Mouse (Mus musculus) limb, embryonic 14.5 days (tissue): ENCODE results near the gene Hnrnpu. TPM values are rescaled to one million over a fixed set of nuclear protein-coding genes. Genes with fewer than 3 reads are reported as not detected.
"Not testable (repeated sequence)": the region's sequence is repeated elsewhere in the genome, so short reads cannot be mapped to it uniquely, and the experiment has no call there.

Experiments
- ATAC-seq: fragments of 200-750 bp; cut with Nextera tagmentation; 2 replicates; pipeline ENCODE4 v1.8.0; 2017; ENCODE audit warnings: low read depth, moderate number of reproducible peaks, moderate TSS enrichment; ENCODE audit not compliant: low FRiP score
- DNase-seq: peaks from one replicate; pipeline ENCODE4 v3.0.0-alpha.2; 2015; ENCODE audit warnings: low spot score
- H3K27ac ChIP-seq: fragments of 300-500 bp; sonication (generic); replicated peaks from 2 replicates; pipeline ENCODE4 v1.5.1; 2014; ENCODE audit warnings: low read depth, mild to moderate bottlenecking, low read length, moderate library complexity, mixed read lengths
- H3K27me3 ChIP-seq: fragments of 300-500 bp; sonication (generic); 2 replicates; pipeline ENCODE4 v1.6.1; 2014; ENCODE audit warnings: low read length, mixed read lengths; ENCODE audit not compliant: control insufficient read depth, insufficient read depth
- H3K36me3 ChIP-seq: fragments of 300-500 bp; sonication (generic); 2 replicates; pipeline ENCODE4 v1.6.1; 2014; ENCODE audit warnings: mild to moderate bottlenecking, low read length, moderate library complexity, mixed read lengths; ENCODE audit not compliant: control insufficient read depth, insufficient read depth
- H3K4me1 ChIP-seq: fragments of 300-500 bp; sonication (generic); 2 replicates; pipeline ENCODE4 v1.6.1; 2014; ENCODE audit warnings: antibody characterized with exemption, low read length, mixed read lengths; ENCODE audit not compliant: control insufficient read depth, insufficient read depth
- H3K4me2 ChIP-seq: fragments of 300-500 bp; sonication (generic); replicated peaks from 2 replicates; pipeline ENCODE4 v1.6.1; 2014; ENCODE audit warnings: low read depth, mild to moderate bottlenecking, low read length, moderate library complexity; ENCODE audit not compliant: severe bottlenecking
- H3K4me3 ChIP-seq: fragments of 300-500 bp; sonication (generic); replicated peaks from 2 replicates; pipeline ENCODE4 v1.5.1; 2014; ENCODE audit warnings: low read length
- H3K9ac ChIP-seq: fragments of 300-500 bp; sonication (generic); 2 replicates; pipeline ENCODE4 v1.6.1; 2014; ENCODE audit warnings: mild to moderate bottlenecking, low read depth, low read length, moderate library complexity; ENCODE audit not compliant: severe bottlenecking
- H3K9me3 ChIP-seq: fragments of 300-500 bp; sonication (generic); 2 replicates; pipeline ENCODE4 v1.6.1; 2016; ENCODE audit warnings: low read length; ENCODE audit not compliant: control insufficient read depth
- POLR2A ChIP-seq: fragments of 200-500 bp; IDR thresholded peaks from 2 replicates; pipeline ENCODE4 v1.8.0; 2012; ENCODE audit warnings: inconsistent platforms, mild to moderate bottlenecking, moderate library complexity, borderline replicate concordance; ENCODE audit not compliant: insufficient read depth, insufficient read length; ENCODE audit errors: extremely low read depth
- WGBS: fragments of 180-500 bp; shearing (Covaris S2); extraction: QIAGEN DNeasy Blood & Tissue Kit; methylation state at CpG from one replicate; pipeline ENCODE4 v1.1.7; 2014; 5-methylcytosine and 5-hydroxymethylcytosine counted together
- polyA plus RNA-seq, 2 experiments: library from polyadenylated mRNA; depleted of rRNA in 1 of 2; stranded (reverse) in 1 of 2; unstranded in 1 of 2; fragments of >200 nt; fragmentation: Nextera tagmentation in 1 of 2; extraction: Ambion mirVana in 1 of 2; gene quantifications; 2 replicates each; pipeline versions ENCODE4 v1.2.1 to v1.2.3; 2012 to 2014

Hnrnpu gene
- polyA plus RNA-seq, 2 experiments = 379 to 393 TPM

DNA sequence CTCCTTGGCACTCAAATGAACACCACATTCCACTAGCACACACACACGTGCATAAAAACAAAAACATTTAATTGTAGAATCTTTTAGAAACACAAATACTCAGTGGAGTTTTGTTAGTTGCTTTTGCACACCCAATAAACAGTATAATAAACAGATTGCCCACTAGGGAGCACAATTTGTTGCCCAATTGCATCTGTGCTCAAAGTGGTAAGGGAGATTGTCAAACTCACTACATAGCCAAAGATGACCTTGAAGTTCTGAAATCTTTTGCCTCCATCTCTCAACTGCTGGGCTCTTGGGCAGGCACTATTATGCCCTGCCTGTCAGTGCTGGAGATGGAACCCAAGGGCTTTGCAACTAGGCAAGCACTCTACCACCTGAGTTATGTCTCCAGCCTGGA lies 27.5 kb downstream of the Hnrnpu start:
- DNase-seq = no peak
- Histone ChIP-seq H3K36me3 (no peaks in the 10 kb centered on the region), H3K4me3 (no peak overlapping the region), H3K27me3 (no peaks in the 10 kb centered on the region), H3K27ac (no peak overlapping the region), H3K9ac (no peak overlapping the region), H3K4me2 (no peak overlapping the region), H3K9me3 (no peaks in the 10 kb centered on the region), H3K4me1 (no peaks in the 10 kb centered on the region)
- WGBS = 30% methylated on average over 1 of the region's 1 CpGs
- no peak for ATAC-seq
- no peak for TF ChIP-seq POLR2A

DNA sequence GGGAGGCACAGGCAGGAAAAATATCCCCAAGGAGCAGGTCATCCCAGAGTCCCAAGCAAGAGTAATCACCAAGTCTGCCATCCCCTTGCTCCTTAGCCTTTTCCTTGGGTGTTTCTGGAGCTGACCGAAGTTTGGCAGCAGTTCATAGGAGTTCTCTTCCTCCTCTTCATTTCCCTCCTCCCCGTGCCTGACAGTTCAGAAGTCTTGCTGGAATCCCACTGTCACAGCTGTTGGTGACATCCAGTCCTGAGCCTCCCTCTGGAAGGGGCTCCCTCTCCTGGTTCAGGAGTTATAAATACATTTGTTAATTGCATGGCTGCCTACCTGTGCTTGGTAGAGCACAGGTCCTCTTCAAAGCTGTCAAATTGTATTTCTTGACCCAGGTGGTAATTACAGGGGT lies 28.1 kb downstream of the Hnrnpu start:
- WGBS = 60% methylated on average over 2 of the region's 2 CpGs
- no peak overlapping the region for H3K4me2 ChIP-seq
- no peaks in the 10 kb centered on the region for H3K4me1 ChIP-seq
- no peaks in the 10 kb centered on the region for H3K9me3 ChIP-seq
- no peak overlapping the region for H3K9ac ChIP-seq
- no peaks in the 10 kb centered on the region for H3K27me3 ChIP-seq
- ATAC-seq = no peak
- DNase-seq = no peak
- H3K36me3 ChIP-seq = no peaks in the 10 kb centered on the region
- no peak overlapping the region for H3K4me3 ChIP-seq
- no peak overlapping the region for H3K27ac ChIP-seq
- no peak for TF ChIP-seq POLR2A

DNA sequence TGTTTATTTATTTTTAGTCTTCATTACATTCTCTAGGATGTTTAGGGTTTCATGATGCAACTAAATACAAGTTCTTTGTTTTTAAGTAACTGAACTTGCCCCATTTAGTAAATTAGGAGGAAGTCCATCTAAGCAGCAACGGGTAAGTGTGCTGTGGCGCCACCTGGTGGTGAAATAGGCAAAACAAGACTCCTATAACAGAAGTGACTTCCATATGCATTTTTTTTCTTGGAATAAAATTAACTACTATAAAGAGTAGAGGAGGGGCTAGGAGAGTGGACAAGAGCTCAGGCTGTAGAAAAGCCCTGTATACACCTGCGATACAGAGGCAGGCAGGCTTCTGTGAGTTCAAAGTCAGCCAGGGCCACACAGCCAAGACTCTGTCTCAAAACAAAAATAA lies 34.2 kb downstream of the Hnrnpu start:
- peak; percentile 41; the same call in 1 of the 2 replicates for ATAC-seq
- TF ChIP-seq POLR2A = no peak

DNA sequence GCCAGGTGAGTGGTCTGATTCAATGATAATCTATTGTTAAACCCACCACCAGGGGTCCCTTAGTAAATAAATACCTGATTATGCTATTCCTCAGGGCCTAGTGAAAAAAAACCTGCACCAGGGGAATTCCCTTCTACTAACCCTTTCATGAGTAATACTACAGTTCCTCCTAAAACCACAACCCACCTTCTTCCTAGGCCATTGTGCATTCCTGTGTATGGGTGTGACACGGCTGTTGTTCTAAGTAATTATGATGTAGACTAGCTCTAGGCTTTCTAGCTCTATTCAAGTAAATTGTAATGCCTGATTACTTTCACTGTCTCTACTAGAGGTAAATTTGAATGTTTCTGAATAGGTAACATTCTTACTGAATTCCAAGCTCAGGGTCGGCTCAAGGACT lies 36.3 kb downstream of the Hnrnpu start:
- not testable (repeated sequence) for ATAC-seq, DNase-seq, H3K9ac ChIP-seq, H3K27ac ChIP-seq, H3K4me1 ChIP-seq, H3K36me3 ChIP-seq, H3K9me3 ChIP-seq, H3K4me2 ChIP-seq, H3K4me3 ChIP-seq, H3K27me3 ChIP-seq
- WGBS = 92% methylated on average over 2 of the region's 2 CpGs

More for the DNA sequence above, 34.2 kb downstream of the Hnrnpu start:
- no peak overlapping the region for H3K4me3 ChIP-seq
- H3K36me3 ChIP-seq = no peaks in the 10 kb centered on the region
- WGBS = 20% methylated on average over 3 of the region's 3 CpGs
- H3K9ac ChIP-seq = no peak overlapping the region
- no peaks in the 10 kb centered on the region for H3K9me3 ChIP-seq
- H3K27ac ChIP-seq = no peak overlapping the region
- no peaks in the 10 kb centered on the region for H3K4me1 ChIP-seq
- DNase-seq = peak; percentile 68
- no peak overlapping the region for H3K4me2 ChIP-seq
- H3K27me3 ChIP-seq = no peaks in the 10 kb centered on the region

DNA sequence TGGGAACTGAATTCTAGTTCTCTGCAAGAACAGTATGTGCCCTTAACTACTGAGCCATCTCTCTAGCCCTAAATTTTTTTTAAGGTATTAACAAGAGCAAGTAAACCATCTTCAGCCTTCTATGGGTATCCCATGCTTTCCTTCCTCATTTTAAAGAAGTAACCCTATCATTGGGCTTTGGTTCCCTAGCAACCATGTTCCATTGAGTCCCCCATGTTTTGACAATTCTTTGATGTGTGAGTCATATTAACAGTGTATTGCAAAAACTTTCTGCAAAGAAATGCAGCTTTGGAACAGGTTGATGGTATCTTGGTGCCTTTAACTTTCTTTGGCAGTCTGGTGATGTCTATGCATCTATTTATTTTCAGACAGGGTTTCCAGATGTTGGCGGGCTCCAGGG lies 43.5 kb downstream of the Hnrnpu start:
- TF ChIP-seq POLR2A = no peak
- Histone ChIP-seq H3K27me3 (no peaks in the 10 kb centered on the region), H3K4me2 (no peak overlapping the region), H3K4me1 (no peaks in the 10 kb centered on the region), H3K27ac (no peak overlapping the region), H3K9me3 (no peaks in the 10 kb centered on the region), H3K4me3 (no peak overlapping the region), H3K9ac (no peak overlapping the region), H3K36me3 (no peaks in the 10 kb centered on the region)
- 90% methylated on average over 1 of the region's 1 CpGs for WGBS
- no peak for ATAC-seq
- DNase-seq = no peak

DNA sequence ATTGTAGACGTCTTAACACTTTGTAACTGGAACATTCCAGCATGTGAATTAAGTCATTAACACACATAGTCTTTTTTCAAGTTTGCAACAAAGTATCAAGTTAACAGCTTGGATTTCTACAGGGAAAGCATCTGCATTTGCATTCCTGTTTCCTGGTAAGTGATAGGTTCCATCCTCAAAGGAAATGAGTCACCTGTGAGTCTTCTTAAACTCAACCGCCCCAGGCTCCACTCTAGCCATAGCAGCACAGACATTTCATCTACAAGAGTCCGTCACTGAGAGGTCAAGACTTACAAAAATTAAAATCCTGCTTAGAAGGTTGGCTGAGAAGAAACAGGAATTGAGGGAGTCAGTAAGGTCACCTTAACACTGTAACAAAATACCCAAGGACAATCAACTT lies 45.9 kb downstream of the Hnrnpu start:
- no peak overlapping the region for H3K4me3 ChIP-seq
- no peaks in the 10 kb centered on the region for H3K27me3 ChIP-seq
- no peak overlapping the region for H3K9ac ChIP-seq
- H3K36me3 ChIP-seq = no peaks in the 10 kb centered on the region
- H3K9me3 ChIP-seq = no peaks in the 10 kb centered on the region
- WGBS = 66% methylated on average over 3 of the region's 3 CpGs
- H3K4me2 ChIP-seq = no peak overlapping the region
- no peak for DNase-seq
- no peak overlapping the region for H3K27ac ChIP-seq
- no peak for TF ChIP-seq POLR2A
- H3K4me1 ChIP-seq = no peaks in the 10 kb centered on the region
- ATAC-seq = no peak
